Mouse (Mus musculus) left cerebral cortex, adult 9 months (tissue): Measurements from ENCODE around the gene Il1f10.

Experiments
- DNase-seq, 2 experiments: peaks; one replicate each; pipeline ENCODE4 v3.0.0; 2022; ENCODE audit warnings: low spot score in 2 of 2

The Il1f10 gene

DNA sequence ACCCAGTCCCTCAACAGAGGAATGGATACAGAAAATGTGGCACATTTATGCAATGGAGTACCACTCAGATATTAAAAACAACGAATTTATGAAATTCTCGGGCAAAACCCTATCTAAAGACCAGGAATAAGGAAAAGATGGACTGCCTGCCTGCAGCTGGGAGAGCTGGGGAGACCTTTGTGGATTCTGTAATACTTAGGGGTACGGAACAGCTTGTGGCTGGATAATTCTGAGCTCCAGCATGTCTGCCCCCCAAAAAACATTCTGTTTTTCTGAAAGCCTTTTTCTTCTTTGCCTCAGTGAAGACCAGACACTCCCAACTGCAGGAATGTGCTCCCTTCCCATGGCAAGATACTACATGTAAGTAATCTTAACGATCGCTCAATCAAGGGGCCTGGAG, at the start of gene Il1f10:
Gene Il1f10, plus strand, starts transcription at position 301 of the 400 bp plus-strand sequence.
- no peak for DNase-seq

DNA sequence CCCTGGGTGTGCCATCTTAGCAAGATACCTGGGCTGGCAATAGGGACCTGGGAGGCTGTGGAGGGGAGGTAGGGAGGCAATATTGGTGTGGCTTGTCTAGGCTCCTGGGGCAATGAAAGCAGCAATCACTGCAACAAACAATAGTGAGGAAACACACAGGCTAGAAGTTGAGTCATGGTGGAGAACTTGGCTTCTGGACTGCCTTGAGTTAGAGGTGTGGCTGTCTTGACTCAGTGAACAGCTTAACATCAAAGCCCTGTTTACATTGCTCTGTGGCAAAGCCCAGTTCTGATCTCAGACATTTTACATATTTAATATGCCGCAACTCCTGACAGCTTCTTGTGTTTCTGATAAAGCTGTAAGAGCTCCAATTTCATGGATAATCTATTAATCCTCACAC, 23.5 kb upstream of the Il1f10 start:
- DNase-seq, result no peak

DNA sequence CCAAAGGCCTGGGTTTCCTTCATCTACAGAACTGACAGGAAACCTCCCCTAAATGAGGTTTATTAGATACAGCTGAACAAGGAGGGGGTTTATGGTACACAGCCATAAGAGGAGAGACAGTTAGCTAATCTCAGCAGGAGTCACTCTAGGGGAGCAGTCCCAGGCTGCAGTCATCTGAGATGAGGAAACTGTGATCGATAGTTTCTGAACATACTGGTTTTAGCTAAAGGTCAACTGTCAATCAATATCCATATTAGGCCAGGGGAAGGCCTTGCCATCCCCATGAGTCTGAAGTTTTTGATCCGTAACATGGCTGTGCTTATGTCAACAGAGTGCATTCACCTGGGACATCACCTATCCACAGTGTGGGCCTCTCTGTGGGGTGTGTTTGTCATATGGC, 17.4 kb upstream of the Il1f10 start:
- DNase-seq, result no peak

DNA sequence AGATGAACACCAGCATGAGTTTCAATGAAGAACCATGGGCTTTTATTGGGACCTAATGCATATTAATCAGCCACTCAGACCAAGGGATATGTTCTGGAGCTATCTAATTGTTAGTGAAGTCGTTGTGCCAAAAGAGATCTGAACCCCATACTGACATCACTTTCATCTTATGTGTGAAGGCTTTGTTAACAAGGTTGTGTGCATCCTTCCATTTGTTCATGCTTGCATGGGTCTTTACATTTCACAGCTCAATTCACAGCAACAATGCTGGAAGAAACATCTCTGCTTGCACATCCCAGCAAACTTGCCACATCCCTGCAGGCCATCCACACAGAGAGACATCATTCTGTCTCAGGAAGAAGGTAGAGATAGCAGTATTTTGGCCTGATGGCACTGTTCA, 15.8 kb upstream of the Il1f10 start:
- DNase-seq, result no peak

DNA sequence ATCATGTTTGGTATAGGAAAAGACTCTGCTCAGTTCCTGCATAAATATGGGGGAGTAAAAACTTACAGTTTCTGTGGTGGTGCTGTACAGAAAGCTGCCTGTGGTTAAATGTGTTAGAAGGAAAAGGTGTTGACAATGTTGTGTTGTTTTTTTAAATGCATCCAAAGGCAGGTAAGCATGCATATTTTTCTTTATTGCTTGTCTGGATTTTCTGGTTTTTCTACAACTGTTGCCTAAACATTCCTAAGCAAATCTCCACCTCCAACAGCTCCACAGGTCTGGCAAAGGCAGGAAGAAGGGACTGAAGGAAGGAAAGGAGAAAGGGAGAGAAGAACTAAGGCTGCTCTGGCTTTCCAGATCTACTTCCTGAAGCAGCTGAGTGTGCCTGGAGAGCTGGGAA, 14.3 kb upstream of the Il1f10 start, which contains the start of gene Il1f5:
Gene Il1f5, plus strand, starts transcription at position 301 of the 400 bp plus-strand sequence.
- DNase-seq, result no peak

DNA sequence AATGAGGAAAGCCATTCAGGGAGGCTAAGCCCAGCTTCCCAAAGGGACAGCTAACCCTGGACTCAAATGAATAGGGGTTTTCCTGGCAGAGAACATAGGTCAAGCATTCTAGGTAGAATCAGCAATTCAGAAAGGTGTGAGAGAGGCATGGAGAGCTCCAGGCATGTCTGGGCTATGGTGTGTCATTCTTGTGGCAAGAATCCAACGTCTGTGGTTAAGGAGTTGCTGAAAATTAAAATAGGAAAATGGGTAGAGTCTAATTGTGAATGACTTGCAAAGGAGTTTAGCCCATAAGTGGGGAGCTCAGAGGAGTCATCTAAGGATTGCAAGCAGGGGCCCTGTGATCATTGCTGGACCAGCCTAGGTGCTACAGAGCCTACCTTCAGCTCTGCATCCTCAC, 3.6 kb downstream of the Il1f10 start:
- DNase-seq, result no peak

DNA sequence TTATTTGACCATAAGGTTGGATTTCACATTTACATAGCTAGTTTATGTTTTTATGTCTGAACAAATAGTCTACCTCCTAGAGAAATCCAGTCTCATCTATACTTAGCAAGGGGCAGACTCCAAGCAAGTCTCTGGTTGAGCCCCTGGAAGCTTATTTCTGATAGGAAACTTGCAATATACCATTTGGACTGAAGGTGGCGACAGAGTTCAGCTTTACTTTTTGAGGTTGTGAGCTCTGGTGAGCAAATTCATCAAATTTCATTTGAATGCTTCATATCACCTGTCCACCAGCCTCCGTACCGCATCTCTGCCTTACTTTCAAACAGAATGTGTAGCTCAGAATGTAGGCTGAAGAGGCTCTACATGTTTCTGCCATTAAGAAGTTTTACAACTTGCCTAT, 5.8 kb downstream of the Il1f10 start:
- DNase-seq, result peak in 1 of 2 experiments; percentile 52

DNA sequence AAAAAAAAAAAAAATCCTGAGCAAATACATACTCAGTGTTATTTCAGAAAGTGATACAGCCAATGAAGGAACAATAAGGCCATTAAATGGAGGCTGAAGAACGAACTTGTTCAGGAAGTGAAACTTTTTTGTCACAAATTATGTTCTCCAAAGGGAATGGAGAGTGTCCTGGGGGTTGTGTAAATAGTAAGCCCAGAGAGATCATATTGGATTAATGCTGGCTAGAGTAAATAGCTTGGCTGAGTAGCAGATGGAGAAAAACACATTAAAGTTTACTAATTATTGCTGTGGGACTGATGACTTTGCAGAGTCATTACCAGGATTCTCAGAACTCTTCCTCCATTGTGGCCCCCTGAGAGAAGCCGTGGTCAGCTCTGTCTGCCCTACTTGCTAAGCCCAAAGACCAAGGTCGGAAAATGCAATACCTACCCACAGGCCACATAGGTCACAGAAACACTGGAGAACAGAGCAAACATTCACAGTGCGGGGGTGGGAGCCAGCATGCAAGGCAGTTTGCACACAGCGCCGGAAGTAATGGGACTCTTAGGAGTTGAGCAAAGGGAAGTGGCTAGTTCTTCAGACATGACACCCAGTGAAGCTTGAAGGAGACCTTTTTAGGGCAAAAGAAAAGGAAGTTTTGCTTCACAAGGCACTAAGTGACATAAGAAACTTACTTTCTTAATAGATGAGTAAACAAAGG, 20.5 kb downstream of the Il1f10 start:
- no peak for DNase-seq

DNA sequence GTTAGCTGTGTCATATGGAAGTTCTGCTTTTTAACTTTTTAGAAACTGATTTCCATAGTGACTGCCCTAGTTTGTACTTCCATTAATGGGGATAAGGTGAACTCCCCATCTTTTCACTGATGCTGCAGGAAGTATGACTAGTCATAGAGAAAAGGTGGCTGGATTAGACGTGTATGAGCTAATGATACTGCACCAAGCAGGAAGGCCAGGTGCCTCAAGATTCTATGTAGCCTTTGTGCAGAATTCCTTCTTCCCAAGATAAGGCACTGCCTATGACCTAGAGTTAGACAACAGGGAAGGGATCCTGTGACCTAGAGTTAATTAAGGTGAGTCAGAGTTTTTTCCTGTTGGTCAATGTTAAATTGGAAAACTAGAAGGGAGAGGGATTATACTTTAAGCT, 25.9 kb downstream of the Il1f10 start:
- DNase-seq, result no peak

DNA sequence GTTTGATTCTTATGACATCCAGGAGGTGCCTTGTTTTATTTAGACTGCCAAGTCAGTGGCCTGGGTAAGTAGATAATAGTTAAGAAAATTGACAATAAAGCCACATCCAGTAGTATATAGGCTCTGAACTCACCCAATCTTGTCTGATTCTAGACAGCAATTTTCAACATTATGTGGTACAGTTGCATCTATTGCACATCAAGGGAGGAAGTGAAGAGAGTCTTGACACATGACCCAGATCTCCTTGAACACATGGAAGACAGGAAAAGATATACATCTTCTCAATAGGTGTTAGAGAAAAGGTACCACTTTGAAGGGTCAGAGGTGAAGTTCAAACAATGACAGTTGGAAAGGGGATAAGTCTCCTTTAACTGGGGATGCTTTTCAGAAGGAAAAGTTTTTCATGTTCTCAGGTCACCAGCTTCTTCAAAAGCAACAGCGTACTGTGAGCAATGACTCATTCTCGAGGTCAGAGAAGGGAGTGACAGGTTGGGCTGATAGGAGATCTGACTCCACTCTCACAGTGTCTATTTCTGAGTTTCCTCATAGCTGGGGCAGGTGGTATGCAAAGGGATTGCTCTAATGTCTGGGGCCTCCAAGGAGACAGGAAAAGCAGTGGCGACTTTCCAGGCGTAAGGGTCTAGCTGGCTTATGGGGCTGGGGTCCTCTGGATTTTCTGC, 27.1 kb downstream of the Il1f10 start:
- no peak for DNase-seq

DNA sequence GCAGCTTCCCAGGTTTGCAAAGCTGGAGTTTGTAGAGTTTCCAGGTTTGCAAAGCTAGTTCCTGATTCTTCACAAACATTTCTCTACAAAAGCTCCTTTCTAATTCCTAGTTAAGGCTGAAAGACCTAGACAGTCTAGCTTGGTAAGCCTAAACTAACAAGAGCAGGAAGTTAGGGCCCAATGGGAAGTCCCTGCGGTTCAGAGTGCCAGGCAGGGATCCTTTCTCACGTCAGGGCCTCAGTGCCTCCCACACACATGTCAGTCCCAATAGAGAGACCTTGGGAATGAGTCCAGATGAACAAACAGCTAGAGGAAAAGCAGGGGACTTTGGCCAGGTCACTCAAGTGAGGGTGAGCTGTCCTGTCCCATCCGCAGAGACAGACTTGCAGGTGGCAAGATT, 44.3 kb downstream of the Il1f10 start:
- no peak for DNase-seq

DNA sequence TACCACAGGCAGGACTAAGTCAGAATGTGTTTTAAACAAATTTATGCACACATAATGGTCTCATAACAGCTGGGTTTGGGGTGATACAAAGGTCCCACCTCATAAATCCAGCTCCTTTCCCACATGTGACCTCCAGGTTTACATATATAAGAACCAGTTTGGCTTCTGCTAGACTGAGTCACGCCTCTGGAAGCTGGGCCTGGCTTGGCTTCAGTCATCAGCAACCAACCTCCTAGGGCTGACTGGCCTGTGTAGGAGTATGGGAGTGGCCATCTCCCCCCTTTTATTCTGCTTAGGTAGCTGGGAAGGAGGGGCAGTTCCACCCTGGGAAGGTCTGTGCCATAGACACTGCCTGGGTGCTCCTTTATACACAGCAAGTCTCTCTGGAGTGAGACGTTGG, 45.5 kb downstream of the Il1f10 start, which contains the start of gene Il1rn:
Gene Il1rn, plus strand, starts transcription at position 309 of the 400 bp plus-strand sequence.
- DNase-seq, result no peak

DNA sequence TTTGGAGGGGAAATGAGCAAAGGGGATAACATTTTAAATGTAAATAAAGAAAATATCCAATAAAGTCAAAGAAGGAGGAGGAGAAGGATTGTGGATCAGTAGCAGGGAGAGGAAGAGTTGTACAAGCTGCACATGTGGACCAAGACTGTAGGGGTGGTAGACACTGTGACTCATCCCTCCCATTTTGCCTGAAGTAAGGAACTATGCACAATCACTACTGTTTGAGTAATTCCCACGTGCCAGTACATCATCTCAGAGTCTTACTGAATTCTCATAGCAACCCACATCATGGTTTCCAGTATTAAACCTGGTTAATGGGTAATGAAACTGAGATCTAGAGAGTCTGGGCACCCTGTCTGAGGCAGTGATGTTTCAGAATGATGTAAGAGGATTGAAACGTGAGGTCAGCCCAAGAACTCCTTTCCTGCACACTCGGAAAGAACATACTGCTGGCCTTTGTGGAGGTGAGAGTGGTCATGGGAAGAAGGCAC, 50.4 kb downstream of the Il1f10 start:
- DNase-seq, result no peak
